Mouse (Mus musculus): ENCODE data around the gene Mylpf. TPM values are rescaled to one million over a fixed set of nuclear protein-coding genes. Genes with fewer than 3 reads are reported as not detected.

Gene Mylpf
- polyA plus RNA-seq, 2 experiments = 609 to 1,104 TPM

GRCm38 (mm10) chr7:127216307-127216706 lies 7.6 kb downstream of the Mylpf start:
- no peak for ATAC-seq (ENCODE audit: low FRiP score, low read depth)
- H3K4me2 ChIP-seq (replicated peaks; ENCODE audit: low read depth, low read length, severe bottlenecking) = no peak overlapping the region
- TF ChIP-seq POLR2A (IDR thresholded peaks at IDR 0.05; ENCODE audit: borderline replicate concordance, extremely low read depth, insufficient read depth, insufficient read length) = no peak
- no peaks in the 10 kb centered on the region for H3K9me3 ChIP-seq (ENCODE audit: control insufficient read depth, low read length)
- H3K36me3 ChIP-seq (ENCODE audit: control insufficient read depth, insufficient read depth, low read length) = no peaks in the 10 kb centered on the region
- H3K9ac ChIP-seq (ENCODE audit: low read depth, low read length, severe bottlenecking) = no peak overlapping the region
- no peak for DNase-seq (ENCODE audit: low spot score)
- H3K4me3 ChIP-seq (replicated peaks; ENCODE audit: low read length) = no peak overlapping the region
- WGBS = 85% methylated on average over 5 of the region's 5 CpGs
- H3K4me1 ChIP-seq (ENCODE audit: control insufficient read depth, insufficient read depth, low read length) = peaks cover 10% of the 10 kb centered on the region
- H3K27ac ChIP-seq (replicated peaks; ENCODE audit: low read depth, low read length) = no peak overlapping the region
- H3K27me3 ChIP-seq (ENCODE audit: control insufficient read depth, insufficient read depth, low read length) = no peaks in the 10 kb centered on the region

DNA sequence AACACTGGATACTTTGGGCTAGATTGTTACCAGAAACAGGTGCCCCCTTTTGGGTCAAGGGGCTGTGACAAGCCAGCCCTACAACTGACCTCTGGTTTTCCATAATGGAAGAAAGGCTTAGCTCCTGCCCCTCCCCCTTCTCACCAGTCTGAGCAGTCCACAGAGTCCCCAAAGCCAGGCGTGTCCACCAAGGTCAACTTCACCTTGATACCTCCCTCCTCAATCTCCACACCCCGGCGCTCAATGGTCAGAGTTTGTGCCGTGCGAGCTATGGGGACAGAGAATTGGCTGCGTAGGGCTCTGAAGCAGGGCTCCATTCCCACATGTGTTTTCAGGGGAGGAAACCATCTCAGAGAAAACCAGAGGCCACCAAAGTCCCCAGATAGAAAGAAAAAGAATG lies 8.8 kb downstream of the Mylpf start:
- Histone ChIP-seq H3K9ac (ENCODE audit: low read depth, low read length, severe bottlenecking) (no peak overlapping the region), H3K27me3 (ENCODE audit: control insufficient read depth, insufficient read depth, low read length) (no peaks in the 10 kb centered on the region), H3K4me2 (replicated peaks; ENCODE audit: low read depth, low read length, severe bottlenecking) (no peak overlapping the region), H3K27ac (replicated peaks; ENCODE audit: low read depth, low read length) (no peak overlapping the region), H3K4me1 (ENCODE audit: control insufficient read depth, insufficient read depth, low read length) (peaks cover 10% of the 10 kb centered on the region), H3K9me3 (ENCODE audit: control insufficient read depth, low read length) (no peaks in the 10 kb centered on the region), H3K4me3 (replicated peaks; ENCODE audit: low read length) (no peak overlapping the region), H3K36me3 (ENCODE audit: control insufficient read depth, insufficient read depth, low read length) (no peaks in the 10 kb centered on the region)
- no peak for TF ChIP-seq POLR2A (IDR thresholded peaks at IDR 0.05; ENCODE audit: borderline replicate concordance, extremely low read depth, insufficient read depth, insufficient read length)
- ATAC-seq (ENCODE audit: low FRiP score, low read depth) (no peak), DNase-seq (ENCODE audit: low spot score) (no peak)
- WGBS = 86% methylated on average over 6 of the region's 6 CpGs

GRCm38 (mm10) chr7:127217901-127218642 lies 9.4 kb downstream of the Mylpf start:
- Histone ChIP-seq H3K9me3 (ENCODE audit: control insufficient read depth, low read length) (no peaks in the 10 kb centered on the region), H3K27ac (replicated peaks; ENCODE audit: low read depth, low read length) (no peak overlapping the region), H3K36me3 (ENCODE audit: control insufficient read depth, insufficient read depth, low read length) (no peaks in the 10 kb centered on the region), H3K4me1 (ENCODE audit: control insufficient read depth, insufficient read depth, low read length) (peaks cover 10% of the 10 kb centered on the region), H3K4me3 (replicated peaks; ENCODE audit: low read length) (no peak overlapping the region), H3K27me3 (ENCODE audit: control insufficient read depth, insufficient read depth, low read length) (no peaks in the 10 kb centered on the region), H3K4me2 (replicated peaks; ENCODE audit: low read depth, low read length, severe bottlenecking) (no peak overlapping the region), H3K9ac (ENCODE audit: low read depth, low read length, severe bottlenecking) (no peak overlapping the region)
- no peak for DNase-seq (ENCODE audit: low spot score)
- 71% methylated on average over 10 of the region's 10 CpGs for WGBS
- no peak for ATAC-seq (ENCODE audit: low FRiP score, low read depth)
- no peak for TF ChIP-seq POLR2A (IDR thresholded peaks at IDR 0.05; ENCODE audit: borderline replicate concordance, extremely low read depth, insufficient read depth, insufficient read length)

DNA sequence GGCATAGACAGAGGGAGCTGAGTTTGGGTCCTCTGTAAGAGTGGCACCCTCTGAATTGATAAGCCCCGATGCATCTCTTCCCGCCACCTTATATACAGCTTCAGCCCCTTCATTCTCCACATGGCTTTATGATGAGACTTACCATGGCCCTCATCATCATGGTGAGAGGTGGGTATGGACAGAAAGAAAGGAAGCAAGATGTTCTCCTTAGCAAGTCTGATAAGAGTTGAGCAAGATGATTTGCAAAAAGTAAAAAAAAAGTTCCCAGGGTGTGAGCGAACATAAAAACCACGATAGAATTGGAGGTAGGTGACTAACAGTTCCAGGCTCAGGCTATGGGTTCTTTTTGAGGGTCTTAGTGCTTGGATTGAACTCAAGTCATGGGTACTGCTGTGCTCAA lies 10.0 kb downstream of the Mylpf start:
- no peak overlapping the region for H3K9ac ChIP-seq (ENCODE audit: low read depth, low read length, severe bottlenecking)
- WGBS = 89% methylated on average over 4 of the region's 4 CpGs
- ATAC-seq (ENCODE audit: low FRiP score, low read depth) (no peak), DNase-seq (ENCODE audit: low spot score) (no peak)
- no peaks in the 10 kb centered on the region for H3K36me3 ChIP-seq (ENCODE audit: control insufficient read depth, insufficient read depth, low read length)
- no peak overlapping the region for H3K4me2 ChIP-seq (replicated peaks; ENCODE audit: low read depth, low read length, severe bottlenecking)
- no peak overlapping the region for H3K27ac ChIP-seq (replicated peaks; ENCODE audit: low read depth, low read length)
- no peaks in the 10 kb centered on the region for H3K27me3 ChIP-seq (ENCODE audit: control insufficient read depth, insufficient read depth, low read length)
- H3K4me1 ChIP-seq (ENCODE audit: control insufficient read depth, insufficient read depth, low read length) = peaks cover 10% of the 10 kb centered on the region
- TF ChIP-seq POLR2A (IDR thresholded peaks at IDR 0.05; ENCODE audit: borderline replicate concordance, extremely low read depth, insufficient read depth, insufficient read length) = no peak
- no peaks in the 10 kb centered on the region for H3K9me3 ChIP-seq (ENCODE audit: control insufficient read depth, low read length)
- no peak overlapping the region for H3K4me3 ChIP-seq (replicated peaks; ENCODE audit: low read length)

GRCm38 (mm10) chr7:127220440-127220839 lies 11.8 kb downstream of the Mylpf start:
- no peaks in the 10 kb centered on the region for H3K27me3 ChIP-seq (ENCODE audit: control insufficient read depth, insufficient read depth, low read length)
- 82% methylated on average over 6 of the region's 6 CpGs for WGBS
- ATAC-seq (ENCODE audit: low FRiP score, low read depth) (no peak), DNase-seq (ENCODE audit: low spot score) (no peak)
- H3K36me3 ChIP-seq (ENCODE audit: control insufficient read depth, insufficient read depth, low read length) = no peaks in the 10 kb centered on the region
- H3K4me1 ChIP-seq (ENCODE audit: control insufficient read depth, insufficient read depth, low read length) = no peaks in the 10 kb centered on the region; the same call in 1 of the 2 replicates
- no peak overlapping the region for H3K4me2 ChIP-seq (replicated peaks; ENCODE audit: low read depth, low read length, severe bottlenecking)
- H3K9ac ChIP-seq (ENCODE audit: low read depth, low read length, severe bottlenecking) = no peak overlapping the region
- no peak overlapping the region for H3K27ac ChIP-seq (replicated peaks; ENCODE audit: low read depth, low read length)
- TF ChIP-seq POLR2A (IDR thresholded peaks at IDR 0.05; ENCODE audit: borderline replicate concordance, extremely low read depth, insufficient read depth, insufficient read length) = no peak
- no peak overlapping the region for H3K4me3 ChIP-seq (replicated peaks; ENCODE audit: low read length)
- H3K9me3 ChIP-seq (ENCODE audit: control insufficient read depth, low read length) = no peaks in the 10 kb centered on the region

All from limb, embryonic 14.5 days (tissue).